Mouse (Mus musculus): ENCODE results near the gene Hoxc8.

DNA sequence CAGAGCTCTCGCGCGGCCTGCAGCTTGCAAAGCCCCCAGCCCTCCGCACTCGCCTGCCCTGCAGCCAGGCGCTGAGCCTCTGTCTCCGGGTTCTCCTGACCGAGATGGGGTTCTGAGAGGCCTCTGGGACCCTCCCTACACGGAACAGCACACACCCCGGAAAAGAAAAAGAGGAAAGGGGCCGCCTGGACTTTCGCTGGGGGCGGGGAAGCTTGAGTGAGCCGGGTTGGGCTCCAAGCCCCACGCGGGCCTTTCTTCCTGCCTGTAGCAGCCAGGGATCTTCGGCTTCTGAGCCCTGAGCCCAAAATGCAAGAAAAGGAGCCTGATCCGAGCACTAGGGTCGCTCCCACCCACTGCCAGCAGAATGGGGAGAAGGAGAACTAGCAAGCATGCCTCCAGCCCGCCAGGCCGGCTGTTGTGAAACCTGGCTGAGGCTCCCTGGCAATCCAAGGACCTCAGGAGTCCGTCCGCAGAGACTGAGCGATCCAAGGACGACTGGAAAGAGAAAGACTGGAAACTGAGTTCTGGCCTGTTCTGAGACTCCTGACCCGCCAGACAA, 21.6 kb downstream of the Hoxc8 start:
- TF ChIP-seq CTCF (IDR thresholded peaks at IDR 0.05; ENCODE audit: extremely low read depth, insufficient read length, insufficient replicate concordance, low read depth, low read length) (no peak), POLR2A (IDR thresholded peaks at IDR 0.05; ENCODE audit: low read depth, low read length) (no peak)
